In genomic region chr8:83698661-83699453, GRCm38 (mm10) we compare ENCODE assay signal across 8 mouse cellular contexts. TPM values are rescaled to one million over a fixed set of nuclear protein-coding genes. Genes with fewer than 3 reads are reported as not detected.
A peak's percentile ranks its signal among the peaks of the same experiment; 100 is the strongest.
DNase-seq lines count a peak whose midpoint lies in the region; ATAC-seq and TF ChIP-seq lines count a peak whose summit lies in the region.

Gene Pkn1 (minus strand): TSS chr8:83699179.

- no peaks in the 10 kb centered on the region for H3K36me3 ChIP-seq in heart, embryonic 15.5 days
- H3K36me3 ChIP-seq in liver, embryonic 16.5 days (ENCODE audit: control insufficient read depth, insufficient read depth) = no peaks in the 10 kb centered on the region
- no peaks in the 10 kb centered on the region for H3K36me3 ChIP-seq in neural tube, embryonic 12.5 days
- no peaks in the 10 kb centered on the region for H3K36me3 ChIP-seq in testis, adult 2 months (ENCODE audit: control insufficient read depth, insufficient read depth, low read length)

- no peaks in the 10 kb centered on the region for H3K27me3 ChIP-seq in heart, embryonic 15.5 days
- no peaks in the 10 kb centered on the region for H3K27me3 ChIP-seq in liver, embryonic 16.5 days (ENCODE audit: control insufficient read depth, insufficient read depth, low read depth, low read length)
- no peaks in the 10 kb centered on the region for H3K27me3 ChIP-seq in neural tube, embryonic 12.5 days (replicated peaks)
- no peaks in the 10 kb centered on the region for H3K27me3 ChIP-seq in testis, adult 2 months (ENCODE audit: control insufficient read depth, insufficient read depth, low read length)

- ATAC-seq in erythroblast, adult 5-6 weeks (replicated peaks; ENCODE audit: low FRiP score, poor library complexity, severe bottlenecking) = peak; percentile 82
- ATAC-seq in heart, embryonic 15.5 days (replicated peaks; ENCODE audit: insufficient number of reproducible peaks, insufficient read depth, low FRiP score, low read depth) = peak; percentile 88
- peak; percentile 93 for ATAC-seq in liver, embryonic 16.5 days (ENCODE audit: low read depth)
- peak; percentile 91 for ATAC-seq in neural tube, embryonic 12.5 days (ENCODE audit: low FRiP score, low read depth)

- TF ChIP-seq CTCF in testis, adult 2 months (IDR thresholded peaks at IDR 0.05; ENCODE audit: control insufficient read depth, insufficient read depth, insufficient replicate concordance, low read depth, low read length) = no peak

- peak within 1 kb of the TSS; percentile 98 for H3K9ac ChIP-seq in heart, embryonic 15.5 days
- H3K9ac ChIP-seq in liver, embryonic 16.5 days (ENCODE audit: low read depth, low read length) = peak within 1 kb of the TSS; percentile 88
- H3K9ac ChIP-seq in neural tube, embryonic 12.5 days = peak within 1 kb of the TSS; percentile 87

- peak within 1 kb of the TSS; percentile 84 for H3K4me3 ChIP-seq in heart, embryonic 15.5 days
- H3K4me3 ChIP-seq in liver, embryonic 16.5 days (ENCODE audit: low read depth, low read length) = peak within 1 kb of the TSS; percentile 84
- H3K4me3 ChIP-seq in neural tube, embryonic 12.5 days = peak within 1 kb of the TSS; percentile 82
- peak within 1 kb of the TSS; percentile 92 for H3K4me3 ChIP-seq in testis, adult 2 months (ENCODE audit: control insufficient read depth, low read depth, low read length)

- WGBS in heart, embryonic 15.5 days = under 1% methylated on average over 85 of the region's 85 CpGs
- WGBS in liver, embryonic 16.5 days (ENCODE audit: insufficient replicate concordance) = under 1% methylated on average over 72 of the region's 85 CpGs
- under 1% methylated on average over 71 of the region's 85 CpGs for WGBS in neural tube, embryonic 12.5 days

- H3K4me2 ChIP-seq in heart, embryonic 15.5 days = peak within 1 kb of the TSS; percentile 97
- H3K4me2 ChIP-seq in liver, embryonic 16.5 days (ENCODE audit: low read depth, low read length) = peak within 1 kb of the TSS; percentile 99
- H3K4me2 ChIP-seq in neural tube, embryonic 12.5 days (replicated peaks) = peak within 1 kb of the TSS; percentile 96

- H3K4me1 ChIP-seq in heart, embryonic 15.5 days (replicated peaks) = peaks cover 57% of the 10 kb centered on the region
- peaks cover 36% of the 10 kb centered on the region for H3K4me1 ChIP-seq in liver, embryonic 16.5 days (ENCODE audit: control insufficient read depth, low read depth, low read length)
- H3K4me1 ChIP-seq in neural tube, embryonic 12.5 days = peaks cover 17% of the 10 kb centered on the region
- peaks cover 16% of the 10 kb centered on the region for H3K4me1 ChIP-seq in testis, adult 2 months (ENCODE audit: control insufficient read depth, insufficient read depth, low read length)

- peak within 1 kb of the TSS; percentile 88 for H3K27ac ChIP-seq in heart, embryonic 15.5 days
- peak within 1 kb of the TSS; percentile 77 for H3K27ac ChIP-seq in liver, embryonic 16.5 days (ENCODE audit: low read length)
- H3K27ac ChIP-seq in neural tube, embryonic 12.5 days = peak within 1 kb of the TSS; percentile 54; the same call in 1 of the 2 replicates
- peak within 1 kb of the TSS; percentile 82 for H3K27ac ChIP-seq in testis, adult 2 months (ENCODE audit: control insufficient read depth, insufficient read depth, low read depth, low read length)

- peak; percentile 92 for DNase-seq in A20 (ENCODE audit: low read depth, low spot score)
- peak; percentile 60 to 74 for DNase-seq in adrenal gland, postnatal 4 days (ENCODE audit: low spot score in 2 of 2)
- DNase-seq in kidney, postnatal 14 days = peak; percentile 92

- TF ChIP-seq POLR2A in testis, adult 2 months (IDR thresholded peaks at IDR 0.05; ENCODE audit: control insufficient read depth, low read depth, low read length) = peak; percentile 65

- H3K9me3 ChIP-seq in heart, embryonic 15.5 days (replicated peaks) = no peaks in the 10 kb centered on the region
- no peaks in the 10 kb centered on the region; the same call in 1 of the 2 replicates for H3K9me3 ChIP-seq in liver, embryonic 16.5 days (replicated peaks; ENCODE audit: control insufficient read depth, low read length)
- H3K9me3 ChIP-seq in neural tube, embryonic 12.5 days = no peaks in the 10 kb centered on the region

RNA-seq across cellular contexts. Expression of gene Pkn1, which starts in this region (rescaled TPM):
- total RNA-seq in adrenal gland, postnatal 4 days (2021) = 100 to 1,000 TPM; 115 to 120 TPM
- total RNA-seq in erythroblast, adult 5-6 weeks (2015; ENCODE audit: low replicate concordance) = 5.2 and 9.0 TPM in 2 replicates
- 22.3 and 30.6 TPM in 2 replicates for total RNA-seq in erythroblast, adult 5-6 weeks (2017; ENCODE audit: low replicate concordance)
- polyA plus RNA-seq in heart, embryonic 15.5 days (2015; fragmentation: Nextera tagmentation; extraction: Ambion mirVana) = 15.4 and 22.1 TPM in 2 replicates
- polyA plus RNA-seq in liver, embryonic 16.5 days (2015; fragmentation: Nextera tagmentation; extraction: Ambion mirVana) = 9.6 and 9.8 TPM in 2 replicates
- polyA plus RNA-seq in neural tube, embryonic 12.5 days (2016; fragmentation: Nextera tagmentation; extraction: Ambion mirVana) = 30.0 and 32.1 TPM in 2 replicates
- polyA plus RNA-seq in testis, adult 2 months (2012; rRNA removed) = 13.3 and 16.6 TPM in 2 replicates

Comparison
In these comparisons a context has a peak if more than half of its experiments do, and no peak if none do; other contexts are left out.
1. Peak in every context shown above with its lines: DNase-seq, ATAC-seq, H3K4me3 ChIP-seq and H3K27ac ChIP-seq.